Mouse (Mus musculus): ENCODE measurements around the gene Palld.
A peak's percentile ranks its signal among the peaks of the same experiment; 100 is the strongest.

Gene Palld

DNA sequence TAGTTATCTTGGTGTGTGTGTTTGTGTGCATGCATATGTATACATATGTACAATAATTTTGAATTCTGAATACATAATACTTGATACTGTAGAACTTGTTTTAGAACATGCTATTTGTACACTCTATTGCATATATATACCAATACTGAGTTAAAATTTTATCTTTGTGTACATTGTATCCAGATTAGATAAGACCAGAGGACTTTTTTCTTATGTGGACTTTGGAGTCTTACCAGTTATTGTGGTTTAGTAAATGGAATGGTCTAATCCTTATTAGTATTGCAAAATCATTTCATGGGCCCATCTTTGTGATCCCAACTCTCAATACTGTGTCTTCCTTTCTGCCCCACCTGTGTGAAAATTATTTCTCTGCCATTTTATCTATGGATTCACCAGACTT lies 400.2 kb downstream of the Palld start:
- DNase-seq (ENCODE audit: low spot score) = no peak

DNA sequence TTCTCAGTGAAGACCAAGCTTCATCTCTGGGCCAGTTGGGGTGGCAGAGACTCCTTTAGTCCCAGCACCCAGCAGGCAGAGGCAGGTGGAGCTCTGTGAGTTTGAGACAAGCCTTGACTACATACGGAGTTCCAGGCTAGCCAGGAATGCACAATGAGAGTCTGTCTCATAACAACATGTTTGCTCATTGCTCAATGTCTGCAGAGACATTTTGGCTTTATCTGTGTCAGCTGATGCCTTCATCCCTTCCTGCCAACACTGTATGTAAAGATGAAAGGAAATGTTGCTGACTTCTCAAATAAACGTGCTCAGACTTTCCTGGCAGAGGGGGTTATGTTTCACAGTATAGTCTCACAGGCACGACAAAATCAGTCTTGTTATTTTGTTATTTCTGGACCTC lies 401.6 kb downstream of the Palld start:
- no peak for DNase-seq (ENCODE audit: low spot score)

DNA sequence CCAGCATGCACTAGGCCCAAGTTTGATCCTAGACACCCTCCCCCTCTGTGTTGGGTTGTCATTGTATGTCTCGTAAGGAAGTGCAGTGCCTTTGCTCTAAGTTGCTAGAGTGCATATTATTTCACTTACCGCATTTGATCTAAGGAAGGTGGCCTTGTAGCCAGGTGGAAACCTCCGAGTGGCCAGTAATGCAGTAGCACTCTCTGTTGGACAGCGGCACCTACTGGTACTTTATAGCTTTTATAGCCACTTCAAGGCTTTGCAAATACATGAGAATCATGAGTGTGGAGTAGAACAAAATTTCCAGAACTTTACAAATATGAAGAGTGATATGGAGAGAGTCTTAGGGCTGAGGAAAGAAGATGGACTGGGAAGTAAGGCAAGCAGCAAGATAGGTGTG lies 403.5 kb downstream of the Palld start:
- DNase-seq (ENCODE audit: low spot score) = no peak

DNA sequence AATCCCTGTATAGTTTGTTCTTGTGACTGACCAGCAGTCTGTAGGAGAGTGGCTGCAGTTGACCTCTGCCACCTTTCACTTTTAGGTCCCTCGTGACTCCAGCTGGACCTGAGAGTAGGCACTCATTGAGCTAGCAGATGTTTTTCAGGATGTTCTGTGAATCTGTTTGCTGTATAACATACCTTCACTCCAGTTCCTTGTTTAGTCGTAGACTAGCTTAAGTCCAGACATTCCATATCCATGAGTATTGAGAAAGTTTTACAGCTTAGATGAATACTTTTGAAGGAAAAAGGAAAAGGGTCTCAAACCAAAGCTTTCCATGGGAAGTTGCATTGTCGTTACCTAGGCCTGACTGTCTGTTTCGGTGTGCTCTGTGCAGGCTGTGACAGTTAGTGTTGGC lies 405.4 kb downstream of the Palld start:
- DNase-seq (ENCODE audit: low spot score) = no peak

DNA sequence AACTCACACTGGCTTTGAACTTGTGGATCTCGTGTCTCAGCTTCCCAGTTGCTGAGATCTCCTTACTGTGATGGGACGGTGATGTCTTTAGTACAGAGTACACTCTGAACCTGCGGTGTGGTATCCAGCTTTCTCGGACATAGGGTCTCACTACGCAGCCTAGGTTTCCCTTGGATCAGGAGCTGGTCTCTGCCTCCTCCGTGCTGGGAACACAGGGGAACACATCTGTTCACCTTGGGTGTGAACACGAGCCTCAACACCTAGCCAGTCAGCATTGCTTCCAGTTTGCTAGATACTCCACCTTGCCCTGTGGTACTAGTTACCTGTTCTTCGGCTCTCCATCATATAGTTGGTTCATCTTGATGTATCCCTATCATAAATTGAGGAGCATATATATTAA lies 413.9 kb downstream of the Palld start:
- DNase-seq (ENCODE audit: low spot score) = no peak

DNA sequence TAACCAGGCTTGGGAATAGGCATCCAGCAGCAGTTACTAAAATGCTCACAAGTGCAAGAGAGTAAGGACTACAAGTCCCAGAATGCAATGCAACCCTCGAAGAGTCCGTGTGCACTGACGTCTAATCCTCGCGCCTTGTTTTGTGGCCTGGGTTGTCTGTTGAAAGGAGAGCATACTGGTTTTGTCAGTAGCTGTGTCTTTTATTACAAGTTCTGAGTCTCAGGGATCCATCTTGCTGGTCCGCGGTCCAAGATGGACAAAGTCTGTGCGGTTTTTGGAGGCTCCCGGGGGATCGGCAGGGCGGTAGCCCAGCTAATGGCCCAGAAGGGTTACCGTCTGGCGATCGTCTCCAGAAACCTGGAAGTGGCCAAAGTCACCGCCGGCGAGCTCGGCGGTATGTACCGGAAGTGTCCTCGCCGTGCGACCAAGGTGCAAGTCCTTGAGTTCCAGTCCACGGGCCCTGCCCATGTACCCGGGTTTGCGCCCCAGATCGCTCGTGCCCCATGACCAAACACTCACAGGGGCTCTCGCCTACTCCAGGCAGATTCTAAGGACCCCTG lies 414.8 kb downstream of the Palld start, which contains the start of gene Cbr4:
TSS of gene Cbr4 (plus strand) at position 138 of the 560 bp plus-strand sequence.
- DNase-seq (ENCODE audit: low spot score) = peak; percentile 86

DNA sequence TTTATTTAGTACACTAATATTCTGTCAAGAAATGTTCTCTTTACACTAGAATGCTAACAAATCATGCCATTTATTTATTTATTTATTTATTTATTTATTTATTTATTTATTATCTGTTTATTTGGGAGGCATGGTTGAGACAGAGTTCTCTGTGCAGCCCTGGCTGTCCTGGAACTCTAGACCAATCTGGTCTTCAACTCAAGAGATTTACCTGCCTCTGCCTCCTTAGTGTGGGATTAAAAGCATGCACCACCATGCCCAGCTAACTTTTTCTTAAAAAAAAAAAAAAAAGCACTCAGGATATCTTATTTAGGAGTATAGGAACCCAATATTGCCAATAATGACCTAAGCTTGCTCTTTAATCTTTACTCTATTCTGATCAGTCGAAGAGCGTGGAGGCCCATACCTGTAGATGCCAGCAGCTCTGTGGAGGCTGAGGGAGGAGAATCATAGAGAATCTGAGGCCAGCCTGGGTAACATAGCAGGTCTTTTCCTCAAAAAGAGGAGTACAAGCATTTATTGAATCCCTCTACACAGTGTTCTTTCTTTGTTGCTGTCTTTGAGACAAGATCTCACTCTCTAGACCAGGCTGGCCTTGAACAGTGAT lies 415.5 kb downstream of the Palld start:
- no peak for DNase-seq (ENCODE audit: low spot score)

DNA sequence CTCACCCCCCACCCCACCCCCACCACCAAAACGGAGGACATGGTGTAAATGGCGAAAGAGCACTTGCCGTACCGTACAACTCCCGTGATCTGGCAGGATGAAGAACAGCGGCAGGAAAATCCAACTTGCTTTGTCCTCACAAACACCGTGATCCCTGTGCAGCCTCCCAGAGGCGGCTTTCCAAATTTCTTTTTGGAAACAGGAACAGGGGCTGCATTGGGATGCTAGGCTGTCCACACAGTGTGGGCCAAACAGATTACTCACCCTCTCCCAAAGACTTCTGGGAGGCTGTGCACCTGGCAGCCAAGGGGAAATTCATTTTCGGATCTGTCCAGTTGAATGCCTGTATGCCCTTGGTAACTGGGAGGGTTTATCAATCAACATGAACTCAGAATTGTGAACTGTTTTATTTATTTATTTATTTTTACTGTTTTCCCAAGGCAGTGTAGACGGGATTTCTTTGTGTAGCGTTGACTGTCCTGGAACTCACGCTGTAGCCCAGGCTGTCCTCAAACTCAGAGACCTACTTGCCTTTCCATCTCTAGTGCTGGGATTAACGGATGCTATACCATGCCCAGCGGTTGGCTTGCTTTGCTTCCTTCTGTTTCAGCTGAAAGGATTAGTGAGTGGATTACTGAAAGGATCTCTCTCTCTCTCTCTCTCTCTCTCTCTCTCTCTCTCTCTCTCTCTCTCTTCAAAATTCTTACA lies 422.1 kb downstream of the Palld start:
- DNase-seq (ENCODE audit: low spot score) = no peak

DNA sequence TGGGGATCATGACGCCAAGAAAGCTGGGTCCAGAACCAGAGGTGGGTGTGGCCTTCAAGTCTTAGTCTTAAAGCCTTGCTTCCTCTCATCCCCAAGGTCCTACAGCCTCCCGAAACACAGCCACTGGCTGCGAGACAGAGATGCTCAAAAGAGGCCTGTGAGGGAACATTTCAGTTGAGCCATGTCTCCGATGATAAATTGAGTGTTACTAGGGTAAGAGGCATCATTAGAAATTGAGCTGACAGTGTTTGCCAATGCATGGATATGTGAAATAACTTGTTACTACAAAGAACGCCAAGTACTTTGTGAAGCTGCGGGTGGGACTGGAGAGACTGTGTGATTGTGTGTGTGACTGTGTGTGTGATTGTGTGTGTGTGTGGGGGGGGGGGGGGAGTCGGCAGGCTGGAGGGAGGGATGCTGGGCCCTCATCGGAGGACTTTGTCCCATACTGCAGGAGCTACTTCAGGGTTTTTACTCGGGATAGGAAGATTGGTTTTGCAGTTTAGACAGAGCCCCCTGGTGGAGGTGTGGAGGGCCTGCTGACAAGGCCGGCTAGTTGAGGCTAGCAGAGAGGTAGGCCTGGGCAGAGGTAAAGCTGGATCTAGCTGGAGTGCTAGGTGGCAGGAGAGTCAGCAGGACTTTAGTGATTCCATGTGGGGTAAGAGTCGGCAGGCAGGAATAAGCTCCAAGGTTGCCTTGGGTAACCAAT lies 422.8 kb downstream of the Palld start:
- DNase-seq (ENCODE audit: low spot score) = peak; percentile 34

DNA sequence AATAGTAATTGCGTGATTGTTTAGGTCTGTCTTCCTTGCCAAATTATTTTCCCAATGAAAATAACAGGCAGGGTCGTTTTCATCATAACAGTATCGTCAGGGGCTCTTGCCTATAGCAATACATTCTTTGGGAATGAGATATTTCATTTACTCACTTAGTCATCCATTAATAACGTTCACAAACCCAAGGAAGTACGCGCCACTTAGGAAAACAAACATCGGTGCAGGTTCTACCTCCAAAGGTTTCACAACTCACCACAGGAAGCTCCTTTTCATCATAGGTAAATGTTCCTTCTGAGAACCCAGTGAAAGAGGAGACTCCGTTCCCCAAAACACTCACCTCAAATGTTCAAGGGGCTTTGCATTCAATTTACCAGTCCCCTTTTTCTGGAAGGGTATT lies 423.7 kb downstream of the Palld start:
- DNase-seq (ENCODE audit: low spot score) = no peak

DNA sequence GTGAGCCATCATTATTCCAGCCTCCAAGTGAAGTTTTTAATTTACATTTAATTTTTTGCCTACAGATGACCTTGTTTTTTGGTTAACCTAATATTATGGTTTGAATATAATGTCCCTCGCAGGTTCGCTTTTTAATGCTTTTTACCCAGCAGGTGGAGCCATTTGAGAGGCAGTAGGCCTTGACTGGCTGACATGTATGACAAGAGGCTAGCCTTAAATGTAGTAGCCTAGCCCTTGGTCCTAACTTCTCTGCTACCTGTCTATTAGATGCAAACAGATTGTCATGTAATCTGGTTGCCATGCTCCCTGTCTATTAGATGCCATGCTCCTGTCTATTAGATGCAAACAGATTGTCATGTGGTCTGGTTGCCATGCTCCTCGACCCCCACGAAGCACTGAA lies 424.3 kb downstream of the Palld start:
- DNase-seq (ENCODE audit: low spot score) = no peak

DNA sequence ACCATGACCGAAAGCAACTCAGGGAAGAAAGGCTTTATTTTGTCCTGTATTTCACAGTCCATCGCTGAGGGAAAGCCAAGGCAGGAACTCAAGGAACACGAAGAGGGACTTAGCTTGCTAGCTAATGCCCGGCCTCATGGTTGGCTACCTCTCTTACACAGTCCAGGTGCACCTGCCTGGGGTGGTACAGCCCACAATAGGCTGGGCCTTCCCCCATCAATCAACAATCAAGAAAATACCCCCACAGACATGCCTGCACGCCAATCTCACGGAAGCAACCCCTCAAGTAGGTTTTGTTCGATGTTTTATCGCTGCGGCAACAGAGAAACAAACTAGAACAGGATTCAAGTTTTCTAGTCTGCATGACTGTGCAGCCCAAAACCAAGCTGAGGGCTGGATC lies 426.3 kb downstream of the Palld start:
- no peak for DNase-seq (ENCODE audit: low spot score)

DNA sequence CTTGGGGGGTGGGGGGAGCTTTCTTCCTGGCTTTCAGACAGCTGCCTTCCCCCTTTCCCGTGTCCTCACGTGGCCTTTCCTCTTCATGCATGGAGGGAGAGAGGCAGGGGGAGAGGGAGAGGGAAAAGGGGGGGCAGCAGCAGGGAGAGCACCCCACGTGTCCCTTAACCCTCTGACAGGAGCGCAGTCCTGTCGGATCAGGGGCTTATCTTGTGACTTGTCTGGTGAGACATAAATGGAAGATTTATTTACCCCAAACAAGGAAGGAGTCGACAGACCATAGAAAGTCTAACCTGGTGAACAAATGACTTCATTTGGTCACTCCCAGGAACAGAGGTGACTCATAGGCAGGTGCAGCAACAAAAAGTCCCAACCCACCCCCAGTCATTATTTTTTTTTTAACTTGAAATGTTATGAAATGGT lies 427.2 kb downstream of the Palld start:
- DNase-seq (ENCODE audit: low spot score) = no peak

DNA sequence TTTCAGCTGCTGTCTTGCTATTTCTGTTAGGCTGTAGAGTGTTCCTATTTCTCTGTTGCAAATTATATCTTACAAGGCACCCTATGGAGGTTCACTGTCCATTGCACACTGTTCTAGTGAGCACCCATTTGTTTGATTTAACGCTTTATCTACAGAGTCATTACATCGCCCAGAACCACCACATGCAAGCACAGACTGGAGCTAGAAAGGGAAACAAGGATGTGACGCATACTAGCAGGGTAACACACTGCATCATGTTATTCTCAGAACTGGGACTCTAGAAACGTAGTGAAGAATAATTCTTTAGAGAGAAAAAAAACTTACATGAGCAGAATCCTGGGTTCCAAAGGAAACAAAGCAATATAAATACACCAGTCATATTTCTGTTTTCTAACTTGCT lies 432.3 kb downstream of the Palld start:
- DNase-seq (ENCODE audit: low spot score) = no peak

DNA sequence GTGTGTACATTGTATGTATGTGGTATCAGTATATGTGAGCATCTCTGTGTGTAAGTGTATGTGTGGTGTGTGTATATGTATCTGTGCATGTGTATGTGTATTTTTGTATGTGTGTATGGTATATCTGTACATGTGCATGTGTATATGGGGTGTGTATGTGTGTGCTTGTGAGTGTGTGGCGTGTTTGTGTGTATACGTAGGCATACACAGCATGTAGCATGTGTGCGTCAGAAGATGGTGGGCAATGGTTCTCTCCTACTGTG lies 435.0 kb downstream of the Palld start:
- no peak for DNase-seq (ENCODE audit: low spot score)

DNA sequence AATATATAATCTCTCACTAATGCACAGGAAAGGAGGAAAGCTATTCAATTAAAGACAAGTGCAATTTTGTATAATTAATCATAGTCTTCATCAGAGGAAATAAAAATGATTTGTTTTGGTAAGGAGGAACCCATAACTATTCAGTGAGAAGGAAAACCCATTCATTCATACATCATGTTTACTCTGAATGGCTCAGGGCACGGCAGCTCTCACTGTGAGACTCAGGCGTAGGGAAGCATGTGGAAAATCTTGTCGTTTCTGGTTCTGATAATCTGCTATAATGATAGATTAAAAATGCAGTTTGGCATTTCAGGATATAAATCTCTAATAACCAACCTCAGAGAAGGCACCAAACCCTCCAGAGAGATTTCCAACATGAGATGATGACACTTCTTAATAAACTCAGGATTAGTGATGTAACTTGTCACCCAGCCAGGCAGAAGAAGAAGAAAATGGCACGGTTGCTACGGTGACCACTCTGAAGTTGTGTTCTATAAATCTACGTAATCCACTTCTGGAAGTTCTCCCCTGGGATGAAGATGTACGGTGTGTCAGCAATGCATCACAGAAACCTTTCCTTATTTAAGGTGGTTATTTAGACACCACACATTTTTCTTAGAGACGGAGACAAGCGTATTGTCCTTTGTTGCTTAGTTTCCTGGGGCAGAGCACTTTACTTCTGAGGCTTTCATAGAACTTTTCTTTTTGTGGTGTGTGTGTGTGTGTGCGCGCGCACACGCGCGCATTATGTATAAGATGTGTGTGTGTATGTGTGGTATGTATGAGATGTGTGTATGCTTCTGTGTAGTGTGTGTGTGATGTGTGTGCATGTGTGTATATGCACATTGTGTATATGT lies 435.6 kb downstream of the Palld start:
- DNase-seq (ENCODE audit: low spot score) = no peak

DNA sequence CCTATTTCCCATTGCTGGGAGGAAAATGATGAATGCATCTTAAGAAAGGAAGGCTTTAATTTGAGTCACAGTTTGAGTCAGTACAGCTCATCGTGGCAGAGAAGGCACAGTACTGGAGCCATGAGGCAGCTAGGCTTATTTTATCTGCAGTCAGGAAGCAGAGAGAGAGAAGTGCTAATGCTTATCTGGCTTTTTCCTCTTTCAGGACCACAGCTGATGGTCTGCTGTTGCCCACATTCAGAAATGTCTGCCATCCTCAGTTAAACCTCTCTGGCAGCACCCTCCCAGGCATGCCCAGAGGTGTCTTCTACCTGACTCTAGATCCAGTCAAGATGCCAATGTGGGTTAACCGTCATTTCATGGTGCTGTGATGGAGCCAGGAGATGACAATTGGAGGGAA lies 438.1 kb downstream of the Palld start:
- no peak for DNase-seq (ENCODE audit: low spot score)

DNA sequence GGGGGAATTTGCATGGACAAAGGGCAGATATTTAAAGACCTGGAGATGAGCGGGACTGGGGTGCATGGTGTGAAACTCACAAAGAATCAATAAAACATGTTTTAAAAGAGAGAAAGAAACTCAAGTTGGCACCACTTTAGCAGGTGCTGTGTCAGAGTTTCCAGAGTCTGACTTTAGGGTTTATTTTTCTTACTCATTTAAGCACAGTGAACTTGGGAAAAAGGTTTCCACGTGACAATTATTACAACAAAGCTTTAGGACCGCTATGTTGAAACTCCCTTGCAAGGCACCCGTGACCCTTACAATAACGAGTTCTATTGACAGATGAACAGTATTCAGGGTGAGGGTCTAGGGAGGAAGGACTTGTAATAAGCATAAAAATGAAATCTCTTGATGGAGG lies 440.3 kb downstream of the Palld start:
- no peak for DNase-seq (ENCODE audit: low spot score)

All from T-cell, adult 2 months (primary cell).